Mouse (Mus musculus): ENCODE measurements around the gene Gnaq. TPM values are rescaled to one million over a fixed set of nuclear protein-coding genes. Genes with fewer than 3 reads are reported as not detected.

Gnaq gene
- total RNA-seq, 2 experiments from 2014 or later, result 165 to 178 TPM

GRCm38 (mm10) chr19:16384957-16385356 is 252.3 kb downstream of the Gnaq start:
- no peak for DNase-seq (ENCODE audit: low spot score in 2 of 2)
- intact Hi-C loops (cut with DNase I), result no loop called here

GRCm38 (mm10) chr19:16386514-16386913 is 253.9 kb downstream of the Gnaq start:
- intact Hi-C loops (cut with DNase I), result no loop called here

GRCm38 (mm10) chr19:16390192-16390795 is 257.7 kb downstream of the Gnaq start:
- DNase-seq (ENCODE audit: low spot score in 2 of 2), result no peak
- intact Hi-C loops (cut with DNase I), result no loop called here

More at GRCm38 (mm10) chr19:16386514-16386913, 253.9 kb downstream of the Gnaq start:
- peak; percentile 53 to 82 for DNase-seq (ENCODE audit: low spot score in 2 of 2)

- no peak for DNase-seq (ENCODE audit: low spot score in 2 of 2)
- intact Hi-C loops (cut with DNase I), result no loop called here
These were observed 261.8 kb downstream of the Gnaq start for GRCm38 (mm10) chr19:16394381-16394780.

- no peak for DNase-seq (ENCODE audit: low spot score in 2 of 2)
- intact Hi-C loops (cut with DNase I), result no loop called here
These were observed 270.5 kb downstream of the Gnaq start for GRCm38 (mm10) chr19:16403101-16403500.

- no peak for DNase-seq (ENCODE audit: low spot score in 2 of 2)
These were observed 275.1 kb downstream of the Gnaq start for GRCm38 (mm10) chr19:16407727-16408126.

GRCm38 (mm10) chr19:16411302-16411701 is 278.7 kb downstream of the Gnaq start:
- no peak for DNase-seq (ENCODE audit: low spot score in 2 of 2)
- intact Hi-C loops (cut with DNase I), result no loop called here

More at GRCm38 (mm10) chr19:16407727-16408126, 275.1 kb downstream of the Gnaq start:
- intact Hi-C loops (cut with DNase I), result no loop called here

GRCm38 (mm10) chr19:16418086-16418663 is 285.5 kb downstream of the Gnaq start:
- intact Hi-C loops (cut with DNase I), result no loop called here
- DNase-seq (ENCODE audit: low spot score in 2 of 2), result no peak

- no peak for DNase-seq (ENCODE audit: low spot score in 2 of 2)
- intact Hi-C loops (cut with DNase I), result no loop called here
These were observed 293.0 kb downstream of the Gnaq start for GRCm38 (mm10) chr19:16425596-16425995.

- intact Hi-C loops (cut with DNase I), result no loop called here
- DNase-seq (ENCODE audit: low spot score in 2 of 2), result no peak
These were observed 298.7 kb downstream of the Gnaq start for GRCm38 (mm10) chr19:16431368-16431767.

GRCm38 (mm10) chr19:16434879-16435278 is 302.2 kb downstream of the Gnaq start:
- intact Hi-C loops (cut with DNase I), result loop anchor here (5.0 kb wide), 1 partner anchor 162 kb away; no protein-coding TSS in a partner anchor
- peak in 1 of 2 experiments; percentile 3 for DNase-seq (ENCODE audit: low spot score in 2 of 2)

- intact Hi-C loops (cut with DNase I), result loop anchor here (5.0 kb wide), 1 partner anchor 162 kb away; no protein-coding TSS in a partner anchor
- DNase-seq (ENCODE audit: low spot score in 2 of 2), result peak; percentile 10 to 14
These were observed 303.1 kb downstream of the Gnaq start, which contains the start of gene Gna14 for GRCm38 (mm10) chr19:16435531-16436231. Gene Gna14 (plus strand): TSS chr19:16435762.

- DNase-seq (ENCODE audit: low spot score in 2 of 2), result peak in 1 of 2 experiments; percentile 8
- intact Hi-C loops (cut with DNase I), result loop anchor here (5.0 kb wide), 1 partner anchor 161 kb away; no protein-coding TSS in a partner anchor
These were observed 303.9 kb downstream of the Gnaq start for GRCm38 (mm10) chr19:16436335-16437169.

Small RNA genes lying within 50 kb of the gene (microRNA-seq; reads per million reads assigned to microRNA genes)
- 0 reads per million in 2 experiments for gene Mir496b

Other genes with a start within 250 kb of the Gnaq start
- gene Psat1, start 185.5 kb upstream of the Gnaq start, total RNA-seq (2021), result 100 to 1,000 TPM; 110 to 116 TPM
- 10 to 100 TPM; 10.3 to 11.6 TPM for gene Cep78, start 147.8 kb upstream of the Gnaq start, total RNA-seq (2021)

All from left cerebral cortex, postnatal 25 days (tissue).